Mouse (Mus musculus): ENCODE results near the gene Sufu.

- TF ChIP-seq EP300 (optimal IDR thresholded peaks at IDR 0.05) (no peak), CTCF (IDR thresholded peaks at IDR 0.05; ENCODE audit: low read depth) (no peak)
Measured at GRCm38 (mm10) chr19:46521698-46522097, 125.0 kb downstream of the Sufu start.
